Mouse (Mus musculus) lung, postnatal 0 days (tissue): ENCODE results near the gene Abcd4.

Experiments
- CTCF ChIP-seq: IDR thresholded peaks from 2 replicates; pipeline ENCODE4 v1.5.1; 2016; ENCODE audit warnings: antibody characterized with exemption, mild to moderate bottlenecking
- EP300 ChIP-seq: IDR thresholded peaks from 2 replicates; pipeline ENCODE4 v1.6.1; 2016; ENCODE audit warnings: antibody characterized with exemption, mild to moderate bottlenecking, control low read depth

- TF ChIP-seq CTCF (no peak), EP300 (no peak)
These were observed 47.1 kb downstream of the Abcd4 start for GRCm38 (mm10) chr12:84569976-84570693.
